Mouse (Mus musculus) embryonic facial prominence, embryonic 12.5 days (tissue): ENCODE data around the gene Cry2. TPM values are rescaled to one million over a fixed set of nuclear protein-coding genes. Genes with fewer than 3 reads are reported as not detected.

Source experiments
- ATAC-seq: fragments of 200-750 bp; cut with Nextera tagmentation; 2 replicates; pipeline ENCODE4 v1.8.0; 2017; ENCODE audit not compliant: insufficient number of reproducible peaks, insufficient read depth, low FRiP score, low TSS enrichment
- H3K27ac ChIP-seq: fragments of 300-500 bp; sonication (generic); 2 replicates; pipeline ENCODE4 v1.5.1; 2016; ENCODE audit warnings: mild to moderate bottlenecking
- H3K27me3 ChIP-seq: fragments of 300-500 bp; sonication (generic); 2 replicates; pipeline ENCODE4 v1.6.1; 2016; ENCODE audit warnings: mild to moderate bottlenecking, moderate library complexity
- H3K36me3 ChIP-seq: fragments of 300-500 bp; sonication (generic); 2 replicates; pipeline ENCODE4 v1.6.1; 2016; ENCODE audit warnings: mild to moderate bottlenecking
- H3K4me1 ChIP-seq: fragments of 300-500 bp; sonication (generic); 2 replicates; pipeline ENCODE4 v1.6.1; 2016
- H3K4me2 ChIP-seq: fragments of 300-500 bp; sonication (generic); replicated peaks from 2 replicates; pipeline ENCODE4 v1.6.1; 2016; ENCODE audit warnings: mild to moderate bottlenecking, moderate library complexity
- H3K4me3 ChIP-seq: fragments of 300-500 bp; sonication (generic); 2 replicates; pipeline ENCODE4 v1.5.1; 2016; ENCODE audit warnings: mild to moderate bottlenecking
- H3K9ac ChIP-seq: fragments of 300-500 bp; sonication (generic); 2 replicates; pipeline ENCODE4 v1.6.1; 2016; ENCODE audit warnings: mild to moderate bottlenecking, moderate library complexity
- H3K9me3 ChIP-seq: fragments of 300-500 bp; sonication (generic); 2 replicates; pipeline ENCODE4 v1.6.1; 2016; ENCODE audit warnings: mild to moderate bottlenecking, moderate library complexity
- WGBS: fragments of 180-500 bp; shearing (Covaris S2); methylation state at CpG from one replicate; pipeline ENCODE4 v1.1.7; 2016; 5-methylcytosine and 5-hydroxymethylcytosine counted together
- polyA plus RNA-seq: library from polyadenylated mRNA; unstranded; fragments of >200 nt; fragmentation: Nextera tagmentation; extraction: Ambion mirVana; gene quantifications from 2 replicates; pipeline ENCODE4 v1.2.1, GENCODE M21; 2016

Cry2 gene
- polyA plus RNA-seq, 1 experiment from 2014 or later, result 28.8 TPM

GRCm38 (mm10) chr2:92430723-92431541, 2.9 kb downstream of the Cry2 start:
- Histone ChIP-seq H3K9me3 (no peaks in the 10 kb centered on the region), H3K4me3 (peak overlapping the region; percentile 95), H3K27ac (peak overlapping the region; percentile 76), H3K9ac (peak overlapping the region; percentile 25), H3K27me3 (no peaks in the 10 kb centered on the region), H3K4me2 (peak overlapping the region; percentile 88), H3K36me3 (0 out of 2 replicates have a peak, but pooled peaks cover 4% of the 10 kb centered on the region), H3K4me1 (peaks cover 52% of the 10 kb centered on the region)
- ATAC-seq, result peak; percentile 31; the same call in 1 of the 2 replicates
- WGBS, result 66% methylated on average over 21 of the region's 21 CpGs

- H3K27ac ChIP-seq, result no peak overlapping the region
- H3K9ac ChIP-seq, result no peak overlapping the region
- H3K4me1 ChIP-seq, result peaks cover 52% of the 10 kb centered on the region
- 79% methylated on average over 2 of the region's 2 CpGs for WGBS
- ATAC-seq, result no peak
- no peak overlapping the region for H3K4me3 ChIP-seq
- no peaks in the 10 kb centered on the region for H3K9me3 ChIP-seq
- H3K36me3 ChIP-seq, result 0 out of 2 replicates have a peak, but pooled peaks cover 4% of the 10 kb centered on the region
- H3K4me2 ChIP-seq, result no peak overlapping the region
- no peaks in the 10 kb centered on the region for H3K27me3 ChIP-seq
These were observed 3.8 kb downstream of the Cry2 start for GRCm38 (mm10) chr2:92430089-92430488.

- Histone ChIP-seq H3K4me3 (no peak overlapping the region), H3K27ac (no peak overlapping the region), H3K9ac (no peak overlapping the region), H3K27me3 (no peaks in the 10 kb centered on the region), H3K4me1 (peaks cover 48% of the 10 kb centered on the region), H3K36me3 (peaks cover 15% of the 10 kb centered on the region; the same call in 1 of the 2 replicates), H3K4me2 (no peak overlapping the region), H3K9me3 (no peaks in the 10 kb centered on the region)
- 39% methylated on average over 6 of the region's 6 CpGs for WGBS
- no peak for ATAC-seq
These were observed 6.0 kb downstream of the Cry2 start for GRCm38 (mm10) chr2:92427882-92428281.

- H3K9me3 ChIP-seq, result no peaks in the 10 kb centered on the region
- H3K4me2 ChIP-seq, result no peak overlapping the region
- ATAC-seq, result no peak
- H3K27me3 ChIP-seq, result no peaks in the 10 kb centered on the region
- 86% methylated on average over 3 of the region's 3 CpGs for WGBS
- no peak overlapping the region for H3K4me3 ChIP-seq
- H3K4me1 ChIP-seq, result peaks cover 34% of the 10 kb centered on the region
- no peak overlapping the region for H3K9ac ChIP-seq
- peaks cover 29% of the 10 kb centered on the region for H3K36me3 ChIP-seq
- H3K27ac ChIP-seq, result peak overlapping the region; percentile 37; the same call in 1 of the 2 replicates
These were observed 7.4 kb downstream of the Cry2 start for GRCm38 (mm10) chr2:92426426-92426825.

- H3K36me3 ChIP-seq, result peaks cover 40% of the 10 kb centered on the region
- no peak for ATAC-seq
- H3K4me2 ChIP-seq, result no peak overlapping the region
- 89% methylated on average over 4 of the region's 4 CpGs for WGBS
- no peaks in the 10 kb centered on the region for H3K9me3 ChIP-seq
- H3K9ac ChIP-seq, result no peak overlapping the region
- peak overlapping the region; percentile 80; the same call in 1 of the 2 replicates for H3K27ac ChIP-seq
- H3K4me3 ChIP-seq, result no peak overlapping the region
- H3K4me1 ChIP-seq, result peaks cover 23% of the 10 kb centered on the region
- no peaks in the 10 kb centered on the region for H3K27me3 ChIP-seq
These were observed 8.5 kb downstream of the Cry2 start for GRCm38 (mm10) chr2:92425366-92425765.

DNA sequence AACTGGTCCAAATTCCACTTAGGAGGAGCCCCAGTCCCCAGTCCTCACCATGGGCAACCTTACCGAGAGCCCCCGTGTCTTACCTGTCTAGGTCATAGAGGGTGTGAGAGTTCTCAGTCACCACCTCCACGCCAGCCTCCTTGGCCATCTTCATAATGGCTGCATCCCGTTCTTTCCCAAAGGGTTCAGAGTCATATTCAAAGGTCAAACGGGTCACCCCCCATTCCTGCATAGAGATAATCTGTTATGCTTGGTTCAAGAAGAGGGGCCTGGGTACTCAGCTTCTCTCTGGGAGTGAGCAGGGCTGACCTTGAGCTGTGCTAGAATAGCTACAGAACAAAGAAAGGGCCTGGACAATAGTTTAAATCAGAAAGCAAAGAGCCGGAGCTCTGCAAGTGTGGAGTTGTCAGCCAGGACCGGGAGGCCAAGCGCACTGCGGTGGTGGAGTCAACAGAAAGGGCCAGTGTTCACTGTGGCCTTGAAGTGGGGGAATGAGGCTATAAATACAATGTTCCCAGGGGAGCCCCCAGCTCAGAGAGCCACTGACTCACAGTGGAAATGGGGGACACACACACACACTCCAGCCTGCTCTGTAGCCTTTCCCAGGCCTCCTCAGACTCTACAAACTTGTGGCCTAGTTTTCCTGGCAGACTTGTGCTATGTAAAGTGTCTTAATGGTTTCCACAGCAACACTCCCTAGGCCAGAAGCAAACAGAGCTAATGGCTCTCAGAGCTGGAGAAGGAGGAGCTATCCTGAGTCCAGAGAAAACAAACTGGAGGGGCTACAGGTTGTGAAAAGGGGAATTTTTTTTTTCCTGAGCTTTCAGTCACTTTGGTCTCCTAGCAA, 9.2 kb downstream of the Cry2 start:
- 78% methylated on average over 9 of the region's 9 CpGs for WGBS
- no peaks in the 10 kb centered on the region for H3K27me3 ChIP-seq
- H3K9me3 ChIP-seq, result no peaks in the 10 kb centered on the region
- H3K4me3 ChIP-seq, result no peak overlapping the region
- H3K4me1 ChIP-seq, result peaks cover 22% of the 10 kb centered on the region
- H3K27ac ChIP-seq, result peak overlapping the region; percentile 80
- ATAC-seq, result peak; percentile 55
- H3K9ac ChIP-seq, result no peak overlapping the region
- H3K36me3 ChIP-seq, result peaks cover 45% of the 10 kb centered on the region
- no peak overlapping the region for H3K4me2 ChIP-seq

- H3K36me3 ChIP-seq, result peaks cover 52% of the 10 kb centered on the region
- peaks cover 18% of the 10 kb centered on the region for H3K4me1 ChIP-seq
- no peaks in the 10 kb centered on the region for H3K9me3 ChIP-seq
- H3K27ac ChIP-seq, result peak overlapping the region; percentile 80; the same call in 1 of the 2 replicates
- no peak overlapping the region for H3K9ac ChIP-seq
- 88% methylated on average over 9 of the region's 9 CpGs for WGBS
- no peak overlapping the region for H3K4me2 ChIP-seq
- no peak for ATAC-seq
- no peaks in the 10 kb centered on the region for H3K27me3 ChIP-seq
- no peak overlapping the region for H3K4me3 ChIP-seq
These were observed 10.0 kb downstream of the Cry2 start for GRCm38 (mm10) chr2:92423702-92424461.

GRCm38 (mm10) chr2:92423156-92423555, 10.7 kb downstream of the Cry2 start:
- Histone ChIP-seq H3K4me2 (no peak overlapping the region), H3K4me1 (peaks cover 16% of the 10 kb centered on the region), H3K9ac (no peak overlapping the region), H3K36me3 (peaks cover 59% of the 10 kb centered on the region), H3K9me3 (no peaks in the 10 kb centered on the region), H3K27ac (no peak overlapping the region), H3K4me3 (no peak overlapping the region), H3K27me3 (no peaks in the 10 kb centered on the region)
- WGBS, result 91% methylated on average over 9 of the region's 9 CpGs
- no peak for ATAC-seq

DNA sequence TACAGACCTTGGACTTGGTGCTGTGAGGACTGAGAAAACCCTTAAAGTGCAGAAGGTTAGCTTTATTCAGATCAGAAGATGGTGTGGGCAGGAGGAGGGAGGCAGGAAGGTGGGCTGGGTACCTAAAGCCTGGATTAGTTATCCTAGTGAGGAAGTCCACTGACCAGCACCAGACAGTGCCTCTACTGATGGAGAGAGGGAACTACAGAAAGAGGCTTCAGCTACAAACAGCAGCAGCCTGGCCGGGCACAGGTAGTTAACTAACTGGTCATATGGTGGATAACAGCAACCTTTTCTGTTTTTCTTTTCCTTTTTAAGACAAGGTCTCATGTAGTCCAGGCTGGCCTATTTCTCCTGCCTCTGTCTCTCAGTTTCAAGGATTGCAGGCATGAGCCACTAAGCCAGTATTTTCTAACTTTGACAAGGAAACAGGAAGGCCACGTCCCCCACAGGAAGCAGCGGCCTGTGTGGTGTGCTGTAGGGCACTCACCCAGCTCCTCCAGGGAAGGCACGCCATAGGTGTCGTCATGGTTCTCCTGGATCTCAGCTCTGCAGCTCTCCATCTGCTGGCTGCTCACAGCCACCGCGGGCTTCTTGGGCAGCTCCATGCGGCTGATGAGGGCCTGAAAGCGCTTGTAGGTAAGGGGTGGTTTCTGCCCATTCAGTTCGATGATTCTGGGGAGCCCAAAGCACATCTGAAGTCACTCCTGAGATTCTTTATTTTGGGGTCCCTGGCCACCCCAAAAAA, 11.3 kb downstream of the Cry2 start:
- 75% methylated on average over 10 of the region's 10 CpGs for WGBS
- no peaks in the 10 kb centered on the region for H3K27me3 ChIP-seq
- no peak overlapping the region for H3K4me2 ChIP-seq
- no peak overlapping the region for H3K27ac ChIP-seq
- no peak overlapping the region for H3K4me3 ChIP-seq
- H3K36me3 ChIP-seq, result peaks cover 64% of the 10 kb centered on the region
- H3K9ac ChIP-seq, result no peak overlapping the region
- H3K4me1 ChIP-seq, result peaks cover 10% of the 10 kb centered on the region
- no peak for ATAC-seq
- H3K9me3 ChIP-seq, result no peaks in the 10 kb centered on the region

DNA sequence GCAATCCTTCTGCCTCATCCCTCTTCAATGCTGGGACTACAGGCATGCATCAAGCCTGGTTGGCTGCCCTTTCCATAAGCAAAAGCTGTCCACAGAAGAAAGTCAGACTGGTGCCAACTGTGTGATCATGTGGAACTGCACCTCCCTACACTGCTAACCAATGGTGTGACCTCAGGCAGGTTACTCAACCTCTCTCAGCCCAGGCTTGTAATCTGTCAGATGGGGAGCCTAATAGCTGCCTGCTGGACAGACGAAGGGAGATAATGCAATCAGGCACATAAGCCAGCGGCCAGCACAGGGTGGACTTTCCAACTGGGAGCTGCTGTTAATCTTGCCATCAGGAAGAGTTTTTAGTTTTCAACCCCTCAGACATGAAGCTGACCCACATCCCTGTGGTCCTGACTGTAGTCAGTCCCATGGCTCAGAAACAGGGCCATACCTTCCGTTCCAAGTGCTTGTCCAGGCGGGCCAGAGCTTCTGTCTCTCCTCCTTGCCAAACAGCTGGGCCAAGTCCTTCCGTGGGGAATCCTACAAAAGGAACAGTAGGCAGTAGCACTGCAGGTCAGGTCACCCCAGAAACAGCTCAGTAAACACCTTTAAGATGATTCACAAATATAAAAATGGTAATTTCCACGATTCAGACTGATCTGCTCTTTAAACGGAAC, 12.0 kb downstream of the Cry2 start:
- H3K9me3 ChIP-seq, result no peaks in the 10 kb centered on the region
- no peak overlapping the region for H3K9ac ChIP-seq
- peaks cover 9% of the 10 kb centered on the region for H3K4me1 ChIP-seq
- no peak overlapping the region for H3K4me3 ChIP-seq
- no peak overlapping the region for H3K27ac ChIP-seq
- no peak overlapping the region for H3K4me2 ChIP-seq
- peaks cover 68% of the 10 kb centered on the region for H3K36me3 ChIP-seq
- ATAC-seq, result no peak
- WGBS, result 85% methylated on average over 7 of the region's 7 CpGs
- H3K27me3 ChIP-seq, result no peaks in the 10 kb centered on the region
